Mouse (Mus musculus) kidney, adult 2 months (tissue): Measurements from ENCODE around the gene Tmem63a. TPM values are rescaled to one million over a fixed set of nuclear protein-coding genes. Genes with fewer than 3 reads are reported as not detected.
"Not testable (repeated sequence)": the region's sequence is repeated elsewhere in the genome, so short reads cannot be mapped to it uniquely, and the experiment has no call there.

Experiments used
- DNase-seq: peaks from one replicate; pipeline ENCODE4 v3.0.0; 2021
- H3K27ac ChIP-seq: fragments of 200-500 bp; 2 replicates; pipeline ENCODE4 v1.5.1; 2012; ENCODE audit warnings: low read depth, low read length, control low read depth, inconsistent platforms; ENCODE audit not compliant: insufficient read depth
- H3K27me3 ChIP-seq: fragments of 200-500 bp; replicated peaks from 2 replicates; pipeline ENCODE4 v1.6.1; 2012; ENCODE audit warnings: mild to moderate bottlenecking, moderate library complexity, low read length, inconsistent platforms; ENCODE audit not compliant: control insufficient read depth, insufficient read depth
- H3K36me3 ChIP-seq: fragments of 200-500 bp; 2 replicates; pipeline ENCODE4 v1.6.1; 2012; ENCODE audit warnings: mild to moderate bottlenecking, moderate library complexity, low read length, inconsistent platforms; ENCODE audit not compliant: control insufficient read depth, insufficient read depth
- H3K4me1 ChIP-seq: fragments of 200-500 bp; 2 replicates; pipeline ENCODE4 v1.6.1; 2011; ENCODE audit warnings: low read length; ENCODE audit not compliant: control insufficient read depth, insufficient read depth
- H3K4me3 ChIP-seq: fragments of 200-500 bp; 2 replicates; pipeline ENCODE4 v1.5.1; 2011; ENCODE audit warnings: mild to moderate bottlenecking, low read depth, low read length, control low read depth; ENCODE audit not compliant: insufficient read depth
- CTCF ChIP-seq: fragments of 200-500 bp; conservative IDR thresholded peaks from 2 replicates; pipeline ENCODE4 v1.5.1; 2011; ENCODE audit warnings: low read depth, mild to moderate bottlenecking, control low read depth, low read length, moderate library complexity, mixed read lengths; ENCODE audit not compliant: insufficient read depth, insufficient read length
- POLR2A ChIP-seq: fragments of 200-500 bp; IDR thresholded peaks from one replicate; pipeline ENCODE4 v1.6.1; 2011; ENCODE audit warnings: low read depth, low read length, control low read depth
- WGBS: fragments of 180-500 bp; shearing (Covaris S2); methylation state at CpG from one replicate; pipeline ENCODE4 v1.1.7; 2018; 5-methylcytosine and 5-hydroxymethylcytosine counted together
- polyA plus RNA-seq: library from polyadenylated mRNA; depleted of rRNA; stranded (reverse); fragments of >200 nt; gene quantifications from 2 replicates; pipeline ENCODE4 v1.2.3, GENCODE M21; 2012; rRNA removed

Gene Tmem63a
- 26.7 and 28.7 TPM in 2 replicates for polyA plus RNA-seq

DNA sequence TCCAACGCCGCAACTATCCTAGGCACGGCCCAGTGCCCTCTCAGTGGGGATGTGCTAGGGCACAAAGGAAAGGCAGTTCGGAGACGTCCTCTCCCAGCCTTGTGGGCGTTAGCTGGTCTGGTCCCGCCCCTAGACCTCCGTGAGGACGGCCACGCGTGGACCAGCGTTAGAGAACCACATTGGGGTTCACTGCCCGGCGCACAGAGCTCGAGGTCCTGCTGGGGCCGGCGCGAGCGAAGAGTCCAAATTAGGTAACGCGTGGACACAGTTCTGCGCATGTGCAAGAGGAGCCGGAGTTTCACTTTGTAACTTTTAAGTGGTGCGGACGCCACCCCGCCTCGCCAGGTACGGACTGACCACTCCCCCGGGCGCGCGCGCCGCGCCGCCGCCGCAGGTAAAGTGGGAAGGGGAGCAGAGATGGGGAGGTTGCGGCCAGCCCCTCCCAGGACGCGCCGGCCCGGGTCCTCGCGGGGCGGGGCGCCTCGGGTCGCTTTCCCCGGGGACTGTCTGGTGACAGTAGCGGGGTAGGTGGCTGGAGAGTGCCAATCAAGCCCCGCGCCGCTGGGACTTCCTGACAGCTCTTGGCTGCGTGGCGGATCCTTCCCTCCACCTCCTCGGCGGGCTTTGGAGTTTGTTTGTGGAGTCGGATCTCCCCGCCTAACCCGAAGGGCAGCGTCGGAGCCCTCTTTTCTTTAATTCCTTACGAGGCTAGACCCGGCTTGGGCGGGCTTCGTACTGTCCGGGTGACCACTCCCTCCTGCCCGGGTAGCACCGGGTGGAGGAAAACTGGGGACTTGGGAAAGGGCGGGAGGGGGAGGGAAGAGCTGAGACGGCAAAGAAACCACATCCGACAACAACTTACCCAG, at the start of gene Tmem63a:
Gene Tmem63a, plus strand, starts transcription at position 179 of the 866 bp plus-strand sequence.
- H3K27ac ChIP-seq: peak within 1 kb of the TSS; percentile 72
- TF ChIP-seq CTCF (no peak), POLR2A (peak; percentile 8)
- DNase-seq: peak; percentile 90

DNA sequence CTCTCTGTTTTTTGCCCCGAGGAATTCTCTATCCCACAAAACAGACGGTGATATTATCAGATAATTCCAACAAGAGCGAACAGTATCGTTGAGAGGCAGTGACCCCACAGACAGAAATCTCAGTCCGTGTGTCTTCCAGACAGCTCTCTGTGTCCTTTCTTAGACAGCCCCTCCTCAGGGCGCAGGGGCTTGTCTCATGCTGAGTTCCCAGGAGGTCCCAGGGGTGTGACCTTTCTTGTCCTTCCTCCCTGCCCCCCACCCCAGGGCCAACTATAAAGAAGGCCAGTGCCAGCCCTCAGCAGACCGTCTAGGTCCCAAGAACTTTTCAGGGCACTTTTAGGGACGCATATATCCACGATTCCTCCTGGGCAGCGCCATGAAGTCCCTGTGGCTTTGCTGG, 49.3 kb upstream of the Tmem63a start, which contains the start of gene Lefty2:
Gene Lefty2, plus strand, starts transcription at position 301 of the 400 bp plus-strand sequence.
- H3K4me1 ChIP-seq: no peaks in the 10 kb centered on the region
- no peak for TF ChIP-seq CTCF
- TF ChIP-seq POLR2A: no peak
- no peak for DNase-seq
- no peak within 1 kb of the TSS for H3K4me3 ChIP-seq
- H3K27ac ChIP-seq: no peak within 1 kb of the TSS
- H3K36me3 ChIP-seq: no peaks in the 10 kb centered on the region
- H3K27me3 ChIP-seq: no peaks in the 10 kb centered on the region
- 66% methylated on average over 10 of the region's 10 CpGs for WGBS

More for the DNA sequence above, at the start of gene Tmem63a:
- no peaks in the 10 kb centered on the region for H3K36me3 ChIP-seq
- H3K4me1 ChIP-seq: peaks cover 11% of the 10 kb centered on the region; the same call in 1 of the 2 replicates
- under 1% methylated on average over 73 of the region's 73 CpGs for WGBS
- peak within 1 kb of the TSS; percentile 75 for H3K4me3 ChIP-seq
- no peaks in the 10 kb centered on the region for H3K27me3 ChIP-seq

DNA sequence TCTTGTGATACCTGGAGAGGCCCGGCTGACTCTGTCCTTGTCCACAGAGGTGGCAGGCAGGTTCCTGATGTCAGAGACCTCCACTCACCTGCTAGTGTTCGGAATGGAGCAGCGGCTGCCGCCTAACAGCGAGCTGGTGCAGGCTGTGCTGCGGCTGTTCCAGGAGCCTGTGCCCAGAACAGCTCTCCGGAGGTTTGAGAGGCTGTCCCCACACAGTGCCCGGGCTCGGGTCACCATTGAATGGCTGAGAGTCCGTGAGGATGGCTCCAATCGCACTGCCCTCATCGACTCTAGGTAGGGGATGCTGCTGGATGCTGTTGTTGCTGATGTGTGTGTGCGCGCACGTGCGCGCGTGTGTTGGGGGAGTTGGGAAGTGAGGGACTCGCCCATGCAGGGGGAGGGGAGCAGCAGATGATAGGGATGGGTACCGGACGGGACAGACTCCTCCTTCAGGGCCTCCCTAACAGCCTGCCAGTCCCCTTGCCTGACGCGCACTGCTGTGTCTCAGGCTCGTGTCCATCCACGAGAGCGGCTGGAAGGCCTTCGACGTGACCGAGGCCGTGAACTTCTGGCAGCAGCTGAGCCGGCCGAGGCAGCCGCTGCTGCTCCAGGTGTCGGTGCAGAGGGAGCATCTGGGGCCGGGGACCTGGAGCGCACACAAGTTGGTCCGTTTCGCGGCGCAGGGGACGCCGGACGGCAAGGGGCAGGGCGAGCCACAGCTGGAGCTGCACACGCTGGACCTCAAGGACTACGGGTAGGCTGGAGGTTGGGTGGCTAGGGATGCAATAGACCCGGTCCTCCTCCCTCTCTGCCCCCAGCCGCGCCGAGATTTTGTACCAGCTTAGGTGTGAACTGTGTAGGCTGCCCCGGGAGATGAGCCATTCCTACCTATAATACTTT, 47.8 kb upstream of the Tmem63a start:
- not testable (repeated sequence) for H3K36me3 ChIP-seq, H3K4me3 ChIP-seq, DNase-seq, H3K27ac ChIP-seq, H3K27me3 ChIP-seq, H3K4me1 ChIP-seq
- WGBS: 6% methylated on average over 51 of the region's 51 CpGs

DNA sequence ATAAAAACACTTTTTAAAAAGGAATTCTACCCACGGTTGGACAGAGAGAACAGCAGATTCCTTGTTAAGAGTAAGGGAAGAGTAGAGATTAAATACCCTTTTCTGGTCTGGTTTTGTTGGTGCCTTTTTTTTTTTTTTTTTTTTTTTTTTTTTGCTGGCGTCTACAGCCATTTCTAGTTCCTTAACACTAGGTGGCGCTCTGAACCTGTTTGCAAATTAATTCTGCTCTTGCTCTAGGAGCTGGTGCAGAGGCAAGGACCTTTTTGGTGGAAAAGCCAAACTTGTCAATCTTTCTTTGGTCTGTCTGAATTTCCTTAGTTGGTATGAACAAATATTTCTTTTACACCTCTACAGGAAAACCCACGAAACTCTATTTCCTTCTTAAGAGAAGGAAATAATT, 41.0 kb upstream of the Tmem63a start:
- TF ChIP-seq POLR2A (no peak), CTCF (peak; percentile 42)
- peak; percentile 71 for DNase-seq

DNA sequence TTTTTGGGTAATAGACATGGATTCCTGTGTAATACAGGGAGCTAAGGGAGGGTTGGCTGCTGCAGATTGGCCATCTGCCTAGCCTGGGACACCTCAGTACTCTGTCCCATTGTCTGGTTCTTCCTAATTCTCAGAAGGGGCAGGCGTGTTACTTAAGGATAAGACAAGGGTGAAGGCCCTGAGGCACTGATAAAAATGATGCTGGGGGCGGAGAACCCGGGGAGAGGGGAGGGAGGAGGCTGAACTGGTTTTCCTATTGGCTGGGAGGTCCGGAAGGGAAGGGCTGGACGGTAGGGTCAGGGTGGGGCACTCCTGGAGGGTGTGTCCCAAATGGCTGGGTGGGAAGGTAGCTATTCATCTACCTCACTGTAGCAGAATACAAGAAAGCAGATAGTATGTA, 39.2 kb upstream of the Tmem63a start:
- Histone ChIP-seq H3K4me1 (peaks cover 4% of the 10 kb centered on the region; the same call in 1 of the 2 replicates), H3K4me3 (no peak overlapping the region), H3K27ac (no peak overlapping the region), H3K27me3 (no peaks in the 10 kb centered on the region), H3K36me3 (no peaks in the 10 kb centered on the region; the same call in none of the 2 replicates)
- WGBS: 54% methylated on average over 5 of the region's 5 CpGs
- no peak for DNase-seq
- TF ChIP-seq POLR2A (no peak), CTCF (no peak)

More for the DNA sequence above, 41.0 kb upstream of the Tmem63a start:
- Histone ChIP-seq H3K4me3 (no peak overlapping the region), H3K4me1 (peaks cover 4% of the 10 kb centered on the region; the same call in 1 of the 2 replicates), H3K36me3 (no peaks in the 10 kb centered on the region), H3K27ac (no peak overlapping the region), H3K27me3 (no peaks in the 10 kb centered on the region)
- 3% methylated on average over 4 of the region's 4 CpGs for WGBS

DNA sequence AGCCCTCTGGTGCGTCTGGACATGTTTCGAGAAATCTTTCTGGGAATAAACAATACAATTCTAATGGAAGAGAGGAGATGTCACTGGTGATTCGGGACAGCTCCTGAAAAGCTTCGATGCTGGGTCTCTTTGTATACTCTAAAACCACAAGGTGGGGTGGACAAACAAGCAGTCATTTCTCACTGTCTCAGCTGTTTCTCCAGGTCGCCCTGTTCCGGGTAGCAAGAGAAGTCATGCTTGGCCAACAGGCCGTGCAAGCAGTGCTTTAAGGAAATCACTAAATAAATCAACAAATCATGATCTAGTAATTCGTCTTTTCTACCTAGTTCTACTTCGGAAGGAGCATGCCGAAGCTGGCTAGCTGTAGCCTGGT, 38.5 kb upstream of the Tmem63a start:
- no peaks in the 10 kb centered on the region for H3K27me3 ChIP-seq
- WGBS: 17% methylated on average over 10 of the region's 10 CpGs
- DNase-seq: no peak
- peaks cover 4% of the 10 kb centered on the region; the same call in 1 of the 2 replicates for H3K4me1 ChIP-seq
- H3K27ac ChIP-seq: peak overlapping the region; percentile 70
- no peak for TF ChIP-seq POLR2A
- TF ChIP-seq CTCF: no peak
- H3K4me3 ChIP-seq: peak overlapping the region; percentile 52
- H3K36me3 ChIP-seq: no peaks in the 10 kb centered on the region; the same call in none of the 2 replicates
